Mouse (Mus musculus) urinary bladder, postnatal 4 days (tissue): ENCODE data around the gene Ccdc62.

Experiments
- DNase-seq, 2 experiments: peaks; one replicate each; pipeline ENCODE4 v3.0.0; 2021 to 2022; ENCODE audit warnings: low spot score in 2 of 2

The Ccdc62 gene

DNA sequence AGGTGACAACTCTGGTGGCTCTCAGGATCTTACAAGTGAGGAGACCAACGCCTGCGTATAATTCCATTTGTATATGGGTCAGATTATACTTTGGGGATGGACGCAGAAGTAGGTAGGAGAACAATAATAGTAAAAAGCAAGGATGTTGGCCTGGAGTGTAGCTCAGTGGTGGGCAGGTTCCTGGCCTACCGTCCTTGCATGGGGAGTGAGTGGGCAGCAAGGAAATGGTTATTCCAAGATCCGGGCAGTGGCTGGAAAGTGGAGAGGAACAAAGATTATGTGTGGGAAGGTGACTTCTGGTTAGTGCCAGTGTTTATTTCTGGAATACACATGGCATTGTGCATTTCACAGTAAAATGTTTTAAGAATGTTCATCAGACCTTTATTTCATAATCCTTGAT lies 5.5 kb downstream of the Ccdc62 start:
- no peak for DNase-seq

- DNase-seq: no peak
Measured at GRCm38 (mm10) chr5:123938479-123938878, 8.0 kb downstream of the Ccdc62 start.

GRCm38 (mm10) chr5:123946546-123946945 lies 16.1 kb downstream of the Ccdc62 start:
- DNase-seq: no peak

DNA sequence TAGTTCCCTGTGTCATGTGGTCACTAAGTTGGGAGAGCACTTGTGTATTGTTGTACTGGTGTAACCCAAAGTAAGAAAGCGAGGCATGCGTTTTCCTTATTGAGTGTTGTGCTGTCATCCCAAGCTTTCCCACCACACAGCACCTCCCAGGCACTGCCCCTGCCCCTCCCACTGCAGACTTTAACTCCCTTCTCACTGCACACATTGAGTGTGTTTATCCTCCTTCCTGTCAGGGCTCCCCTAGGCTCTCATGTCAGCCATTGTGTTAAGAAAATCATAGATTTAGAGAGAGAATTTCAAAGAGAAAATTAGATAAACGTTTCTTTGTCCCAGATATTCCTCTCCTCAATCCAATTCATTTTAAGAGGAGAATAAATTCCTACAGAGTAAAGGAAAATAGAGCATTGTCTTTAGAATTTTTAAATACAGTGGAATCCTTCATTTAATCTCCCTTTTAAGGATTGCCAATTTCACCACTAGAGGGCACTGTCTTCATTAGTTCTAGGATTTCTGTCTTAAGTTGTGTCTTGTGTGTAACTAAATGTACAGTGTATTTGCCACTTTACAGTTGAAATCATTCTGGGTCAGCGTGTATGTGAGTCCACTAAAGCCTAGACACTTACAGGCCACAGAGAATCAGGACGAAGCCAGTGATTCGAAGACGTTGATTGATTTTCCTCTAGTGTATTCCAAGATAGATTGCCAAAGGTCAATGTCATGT lies 16.7 kb downstream of the Ccdc62 start:
- no peak for DNase-seq

DNA sequence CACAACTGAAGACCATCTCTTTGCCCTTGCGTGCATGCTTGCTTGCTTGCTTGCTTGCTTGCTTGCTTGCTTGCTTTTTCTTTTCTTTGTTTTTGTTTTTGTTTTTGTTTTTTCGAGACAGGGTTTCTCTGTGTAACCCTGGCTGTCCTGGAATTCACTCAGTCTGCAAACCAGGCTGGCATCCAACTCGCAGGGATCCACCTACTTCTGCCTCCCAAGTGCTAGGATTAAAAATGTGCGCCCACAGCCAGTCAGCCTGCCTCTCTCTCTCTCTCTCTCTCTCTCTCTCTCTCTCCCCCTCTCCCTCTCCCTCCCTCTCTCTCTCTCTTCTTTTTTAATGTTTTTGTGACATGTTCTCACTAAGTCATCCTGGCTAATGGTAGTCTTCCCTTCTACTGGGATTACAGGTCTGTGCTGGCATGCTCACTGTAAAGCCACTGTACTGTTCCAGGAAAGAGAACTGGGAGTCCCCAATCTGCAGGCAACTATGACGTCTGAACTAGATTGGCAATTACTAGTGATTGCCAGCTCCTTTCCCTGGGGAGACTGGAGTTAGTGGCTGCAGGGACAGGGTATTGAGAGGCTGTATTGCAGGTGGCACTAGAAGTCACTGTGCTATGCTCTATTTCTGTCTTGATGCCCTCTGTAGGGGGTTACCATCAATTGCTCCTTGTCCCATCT lies 22.0 kb downstream of the Ccdc62 start:
- DNase-seq: no peak

DNA sequence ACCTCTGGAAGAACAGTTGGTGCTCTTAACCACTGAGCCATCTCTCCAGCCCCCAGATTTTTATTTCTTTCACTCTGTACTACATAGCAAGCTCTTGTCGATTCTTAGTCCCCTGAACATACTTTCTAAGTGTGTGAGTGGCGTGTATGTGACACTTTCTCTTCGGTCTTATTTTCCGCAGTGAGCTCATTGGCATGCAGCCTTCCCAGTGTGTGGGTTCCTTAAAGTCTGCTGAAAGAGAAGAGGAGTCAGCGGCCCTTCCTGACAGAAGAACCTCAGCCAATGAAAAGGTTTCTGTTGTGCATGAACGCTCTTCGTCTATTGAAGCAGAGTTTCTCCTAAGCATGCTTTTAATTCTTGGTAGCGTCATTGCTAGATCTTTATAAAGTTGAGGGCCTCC lies 26.7 kb downstream of the Ccdc62 start:
- no peak for DNase-seq

DNA sequence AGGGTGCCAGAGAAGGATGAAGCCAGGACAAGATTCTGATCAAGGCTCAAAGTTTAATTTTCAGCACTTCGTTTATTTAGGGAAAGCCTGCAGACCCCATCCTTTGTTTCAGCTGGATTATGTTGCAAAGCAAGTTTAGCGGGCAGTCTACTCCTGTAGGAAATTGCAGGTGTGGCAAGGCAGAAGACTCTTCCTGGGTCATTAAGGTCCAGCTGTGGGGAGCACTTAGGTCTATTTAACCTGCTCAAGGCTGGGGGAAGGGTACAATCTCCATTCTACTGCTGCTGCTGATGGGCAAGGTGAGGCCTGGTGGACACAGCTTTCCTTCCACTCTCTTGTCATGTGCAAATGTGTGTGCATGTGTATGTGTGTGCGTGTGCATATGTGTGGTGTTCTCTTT lies 28.5 kb downstream of the Ccdc62 start:
- DNase-seq: no peak

DNA sequence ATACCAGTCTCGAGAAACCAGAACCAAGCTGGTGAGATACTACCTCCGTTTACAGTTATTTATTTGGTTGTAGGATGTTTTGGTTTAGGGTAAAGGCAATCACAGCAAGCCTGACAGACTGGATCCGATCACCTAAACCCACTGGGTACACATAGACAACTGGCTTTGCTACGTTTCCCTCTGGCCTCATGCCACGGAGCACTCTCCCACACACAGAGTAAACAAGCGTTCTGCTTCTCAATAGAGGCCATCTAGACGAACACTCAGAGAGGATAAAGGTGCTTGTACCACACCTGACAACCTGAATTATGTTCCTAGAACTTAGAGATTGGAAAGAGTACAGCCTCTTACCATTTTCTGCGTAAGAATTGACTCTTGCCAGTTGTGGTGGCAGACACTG lies 29.6 kb downstream of the Ccdc62 start:
- no peak for DNase-seq

DNA sequence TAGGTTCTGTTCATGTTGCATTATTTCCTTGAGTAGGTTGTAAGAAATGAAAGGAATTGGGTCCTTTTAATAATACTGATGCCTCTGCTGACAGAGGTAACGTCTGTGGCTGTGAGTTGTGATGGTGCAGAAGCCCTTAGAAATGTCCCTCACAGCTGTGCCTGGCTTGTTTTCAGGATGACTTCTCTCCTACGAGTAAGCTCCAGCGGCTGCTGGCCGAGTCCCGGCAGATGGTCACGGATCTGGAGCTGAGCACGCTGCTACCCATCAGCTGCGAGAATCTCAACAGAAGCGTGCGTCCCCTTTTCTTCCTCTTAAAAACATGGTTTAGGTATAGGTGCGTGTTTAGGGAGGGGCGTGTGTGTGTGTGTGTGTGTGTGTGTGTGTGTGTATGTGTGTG lies 30.6 kb downstream of the Ccdc62 start:
- DNase-seq: no peak

GRCm38 (mm10) chr5:123964208-123964607 lies 33.7 kb downstream of the Ccdc62 start:
- DNase-seq: no peak

DNA sequence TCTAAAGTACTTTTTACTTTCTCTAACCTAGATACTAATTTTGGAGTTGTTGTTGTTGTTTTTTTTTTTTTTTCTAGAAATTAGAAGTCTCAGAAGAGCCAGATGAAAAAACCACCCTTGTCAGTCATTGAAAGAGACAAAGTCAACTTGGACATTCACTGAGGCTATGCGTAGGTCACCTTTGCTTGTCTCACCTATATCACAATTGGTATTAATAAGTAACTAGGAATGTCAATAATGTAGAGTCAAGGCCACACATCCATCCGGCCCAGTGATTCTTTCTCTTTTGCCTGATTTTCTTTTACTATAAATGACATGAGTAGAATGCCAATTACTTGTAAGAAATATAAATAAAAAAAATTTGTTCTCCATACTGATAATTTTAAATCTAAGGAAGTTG lies 36.3 kb downstream of the Ccdc62 start:
- DNase-seq: no peak

GRCm38 (mm10) chr5:123968468-123968867 lies 38.0 kb downstream of the Ccdc62 start:
- DNase-seq: no peak

DNA sequence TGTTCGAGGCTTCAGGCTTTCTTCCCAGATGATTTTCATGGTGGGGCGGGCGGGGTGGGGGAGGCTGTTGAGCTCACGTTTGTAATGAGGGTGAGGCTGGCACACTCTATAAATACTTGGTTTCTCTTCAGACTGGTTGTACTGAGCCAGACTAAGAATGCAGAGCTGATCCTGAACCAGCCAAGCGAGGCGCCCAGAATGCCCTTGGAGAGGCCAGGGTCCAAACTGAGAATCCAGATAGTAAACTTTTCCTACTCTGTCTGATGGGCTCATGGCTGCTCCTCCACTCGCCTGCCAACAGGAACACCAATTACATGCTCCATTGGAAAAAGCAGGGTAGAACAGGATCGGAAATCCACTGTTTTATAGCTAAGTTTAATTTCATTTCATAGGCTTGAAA lies 38.7 kb downstream of the Ccdc62 start:
- no peak for DNase-seq

GRCm38 (mm10) chr5:123970576-123970975 lies 40.1 kb downstream of the Ccdc62 start:
- no peak for DNase-seq

DNA sequence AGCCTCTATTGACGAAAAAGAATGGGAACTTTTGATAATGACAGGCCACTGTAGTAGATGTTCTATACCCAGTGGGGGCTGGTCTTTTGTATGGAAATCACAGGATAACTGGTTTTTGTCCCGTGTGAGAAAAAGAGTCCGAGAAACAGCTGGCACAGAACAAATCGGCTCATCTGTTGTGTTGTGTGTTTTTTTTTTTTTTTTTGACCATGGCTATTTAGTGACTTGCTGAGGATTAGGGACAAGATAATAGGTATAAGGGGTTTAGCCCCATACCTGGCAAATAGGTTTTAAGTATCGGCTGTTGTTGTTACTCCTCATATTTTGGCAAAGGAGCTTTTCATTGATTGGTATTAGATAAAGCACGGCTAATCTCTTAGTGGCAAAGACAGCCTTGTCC lies 42.0 kb downstream of the Ccdc62 start:
- no peak for DNase-seq

DNA sequence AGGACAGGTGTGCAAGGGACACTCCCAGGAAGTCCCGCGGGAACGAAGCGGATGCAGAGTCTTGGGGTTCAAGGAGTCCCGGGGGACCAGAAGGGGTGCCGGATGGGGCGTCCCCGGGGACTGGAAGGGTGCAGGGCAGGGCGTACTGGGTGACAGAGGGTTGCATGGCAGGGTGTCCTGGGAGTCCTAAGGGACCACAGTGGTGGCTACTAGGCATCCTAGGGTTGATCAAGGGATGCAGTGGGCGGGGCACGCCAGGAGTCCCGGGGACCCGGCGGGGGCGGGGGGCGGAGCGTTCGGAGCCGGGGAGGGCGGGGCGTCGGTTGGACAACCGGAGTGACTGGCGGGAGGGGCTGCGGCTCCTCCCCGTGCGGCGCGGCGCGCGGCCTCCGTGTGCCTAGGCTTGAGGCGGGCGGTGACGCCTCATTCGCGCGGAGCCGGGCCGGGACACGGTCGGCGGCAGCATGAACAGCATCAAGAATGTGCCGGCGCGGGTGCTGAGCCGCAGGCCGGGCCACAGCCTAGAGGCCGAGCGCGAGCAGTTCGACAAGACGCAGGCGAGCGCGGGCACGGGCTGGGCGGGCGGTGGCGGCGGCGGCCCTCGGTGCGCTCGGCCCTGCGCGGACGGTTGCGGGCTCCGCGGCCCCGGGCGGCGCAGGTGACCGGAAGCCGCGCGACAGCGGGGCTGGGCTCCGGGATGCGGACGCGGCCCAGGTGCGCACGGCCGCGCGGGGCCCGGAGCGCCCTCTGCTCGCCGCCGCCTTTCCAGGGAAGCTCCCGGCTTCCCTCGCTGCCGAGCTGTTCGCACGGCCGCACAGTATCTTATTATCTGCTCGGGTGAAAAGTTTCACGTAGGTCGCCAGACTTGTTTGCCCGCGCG lies 43.1 kb downstream of the Ccdc62 start, which contains the start of gene Hip1r:
Gene Hip1r (plus strand): TSS at position 330 of the 880 bp plus-strand sequence.
- DNase-seq: peak; percentile 70 to 73

DNA sequence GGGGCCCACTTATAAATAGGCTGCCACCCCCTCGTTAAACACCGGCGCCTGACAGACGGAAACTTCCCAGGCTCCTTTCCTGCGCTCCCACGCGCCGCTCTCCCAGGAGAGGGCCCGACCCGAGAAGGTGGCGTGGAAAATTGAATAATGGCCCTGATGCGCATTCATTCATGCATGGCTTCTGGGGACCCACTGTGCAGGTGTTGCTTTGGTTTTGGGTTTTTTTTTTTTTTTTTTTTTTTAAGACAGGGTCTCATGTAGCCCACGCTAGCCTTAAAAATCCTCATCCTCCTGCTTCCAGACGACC lies 43.7 kb downstream of the Ccdc62 start:
- no peak for DNase-seq

GRCm38 (mm10) chr5:123974616-123975111 lies 44.2 kb downstream of the Ccdc62 start:
- DNase-seq: no peak

GRCm38 (mm10) chr5:123975668-123976180 lies 45.2 kb downstream of the Ccdc62 start:
- no peak for DNase-seq

DNA sequence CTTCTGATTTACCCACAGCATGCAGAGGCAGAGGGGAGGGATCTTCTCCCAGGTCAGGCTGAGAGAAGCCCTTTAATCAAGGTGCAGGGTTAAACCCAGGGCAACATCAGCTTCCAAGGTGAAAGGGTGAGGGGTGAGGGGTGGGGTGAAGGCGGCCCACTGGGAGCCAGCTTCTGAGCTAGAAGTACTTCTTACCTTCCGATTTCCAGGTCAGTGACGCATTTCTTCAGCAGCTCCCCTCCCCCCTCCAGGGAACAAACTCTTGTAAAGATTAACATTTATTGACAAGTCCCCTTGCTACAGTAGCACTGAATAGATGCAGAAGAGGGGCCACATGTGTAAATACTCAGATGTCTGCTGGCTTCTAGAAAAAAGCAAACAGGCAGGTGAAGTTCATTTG lies 46.8 kb downstream of the Ccdc62 start:
- no peak for DNase-seq

- DNase-seq: no peak
Measured at GRCm38 (mm10) chr5:123978131-123978530, 47.7 kb downstream of the Ccdc62 start.
